Mouse (Mus musculus) kidney, adult 2 months (tissue): Measurements from ENCODE around the gene Cabp1.

Experiments
- CTCF ChIP-seq: fragments of 200-500 bp; conservative IDR thresholded peaks from 2 replicates; pipeline ENCODE4 v1.5.1; 2011; ENCODE audit warnings: low read depth, mild to moderate bottlenecking, control low read depth, low read length, moderate library complexity, mixed read lengths; ENCODE audit not compliant: insufficient read depth, insufficient read length
- POLR2A ChIP-seq: fragments of 200-500 bp; IDR thresholded peaks from one replicate; pipeline ENCODE4 v1.6.1; 2011; ENCODE audit warnings: low read depth, low read length, control low read depth

DNA sequence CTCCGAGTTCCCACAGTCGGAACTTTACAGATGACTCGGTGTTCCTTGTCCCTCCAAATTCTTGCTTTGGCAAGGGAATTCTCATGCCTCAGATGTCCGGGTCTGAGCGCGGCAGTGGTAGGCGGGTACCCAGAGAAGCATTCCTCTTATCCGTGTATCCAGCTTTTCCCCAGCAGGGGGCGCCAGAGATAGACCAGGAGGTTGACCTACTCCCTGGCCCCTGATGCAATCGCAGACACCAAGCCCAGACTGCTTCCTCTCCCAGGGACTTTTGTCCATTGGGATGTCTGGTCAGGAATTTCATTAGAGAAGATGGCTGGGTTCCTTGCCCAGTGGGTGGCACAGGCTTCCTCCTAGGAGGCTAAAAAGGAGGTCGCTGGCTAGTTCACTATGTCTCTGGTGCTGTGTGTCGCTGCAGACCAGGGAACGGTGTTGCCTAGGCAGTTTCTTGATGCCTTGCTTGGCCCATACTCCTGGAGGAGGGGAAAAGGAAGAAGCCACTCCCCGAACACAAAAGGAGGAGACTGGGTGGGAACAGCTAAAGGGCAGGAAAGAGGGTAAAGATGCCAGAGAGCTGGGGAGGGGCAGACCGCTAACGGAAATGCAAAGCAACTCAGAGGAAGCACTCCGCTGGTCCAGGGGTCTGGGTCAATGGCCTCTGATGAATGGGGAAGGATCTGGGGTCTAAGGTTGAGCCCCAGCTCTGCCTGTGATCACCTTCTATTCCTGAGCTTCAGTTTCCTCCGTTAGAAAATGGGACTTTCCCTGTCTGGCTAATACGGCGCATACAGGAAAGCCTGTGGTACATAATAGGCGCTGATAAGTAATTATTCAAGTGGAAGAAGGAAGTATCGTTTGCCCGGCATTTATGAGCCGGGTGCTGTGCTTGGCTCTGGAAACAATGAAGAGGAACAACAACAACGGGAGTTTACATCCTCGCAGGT lies 6.7 kb downstream of the Cabp1 start:
- peak; percentile 86 for TF ChIP-seq CTCF
- TF ChIP-seq POLR2A: no peak
